ENCODE assay signal across 11 mouse cellular contexts in genomic region chr19:27351700-27352099, GRCm38 (mm10). TPM values are rescaled to one million over a fixed set of nuclear protein-coding genes. Genes with fewer than 3 reads are reported as not detected.
DNase-seq lines count a peak whose midpoint lies in the region; ATAC-seq and TF ChIP-seq lines count a peak whose summit lies in the region.
"Had no signal": no experiment of that assay in that cellular context is flagged by ENCODE, and none has a peak within 500 bp of the region (broad histone marks: within the 10 kb centered on the region; RNA-seq: fewer than 3 reads in every experiment).

No protein-coding gene starts in this region.

- H3K27ac ChIP-seq in kidney, postnatal 0 days, result no peak overlapping the region
- H3K27ac ChIP-seq: embryonic facial prominence, embryonic 12.5 days had no signal

- H3K79me2 ChIP-seq in C2C12 (ENCODE audit: control insufficient read depth, insufficient read depth), result no peaks in the 10 kb centered on the region

- no peak for ATAC-seq in kidney, postnatal 0 days (replicated peaks; ENCODE audit: low FRiP score, low read depth)
- ATAC-seq: liver, postnatal 0 days had no signal

- 48% methylated on average over 6 of the region's 6 CpGs for WGBS in kidney, postnatal 0 days

- H3K4me3 ChIP-seq in kidney, postnatal 0 days (replicated peaks; ENCODE audit: low read depth, low read length), result no peak overlapping the region
- H3K4me3 ChIP-seq in C2C12 (ENCODE audit: insufficient read depth, poor library complexity, severe bottlenecking), result no peak overlapping the region
- H3K4me3 ChIP-seq: embryonic facial prominence, embryonic 12.5 days had no signal

- H3K4me1 ChIP-seq in kidney, postnatal 0 days (replicated peaks; ENCODE audit: insufficient read depth, low read length), result no peaks in the 10 kb centered on the region

- no peaks in the 10 kb centered on the region for H3K9me3 ChIP-seq in kidney, postnatal 0 days (replicated peaks; ENCODE audit: low read length)
- H3K9me3 ChIP-seq: embryonic facial prominence, embryonic 12.5 days; G1E had no signal

- peak overlapping the region; percentile 32 for H3ac ChIP-seq in C2C12 (ENCODE audit: control insufficient read depth, insufficient read length, low read depth)

- H3K36me3 ChIP-seq in kidney, postnatal 0 days (ENCODE audit: insufficient read depth, low read length), result no peaks in the 10 kb centered on the region
- H3K36me3 ChIP-seq in C2C12 (ENCODE audit: control insufficient read depth, insufficient read depth), result no peaks in the 10 kb centered on the region
- H3K36me3 ChIP-seq: embryonic facial prominence, embryonic 12.5 days; G1E had no signal

- no peak overlapping the region for H3K4me2 ChIP-seq in kidney, postnatal 0 days (ENCODE audit: low read length)
- H3K4me2 ChIP-seq: embryonic facial prominence, embryonic 12.5 days had no signal

- no peak overlapping the region for H3K9ac ChIP-seq in kidney, postnatal 0 days (ENCODE audit: low read depth, low read length)
- H3K9ac ChIP-seq: embryonic facial prominence, embryonic 12.5 days; liver, postnatal 0 days had no signal

- no peaks in the 10 kb centered on the region for H3K79me3 ChIP-seq in C2C12 (ENCODE audit: low read depth)

- H3K27me3 ChIP-seq in kidney, postnatal 0 days (ENCODE audit: insufficient read depth, low read length), result no peaks in the 10 kb centered on the region
- no peaks in the 10 kb centered on the region for H3K27me3 ChIP-seq in C2C12 (ENCODE audit: control insufficient read depth, insufficient read depth, insufficient read length)
- H3K27me3 ChIP-seq: embryonic facial prominence, embryonic 12.5 days had no signal

- no peak for TF ChIP-seq CTCF in kidney, postnatal 0 days (IDR thresholded peaks at IDR 0.05; ENCODE audit: low read depth)
- no peak for TF ChIP-seq CTCF in C2C12 (IDR thresholded peaks at IDR 0.05; ENCODE audit: control insufficient read depth, insufficient read depth, insufficient read length)

- DNase-seq in kidney, postnatal 0 days (ENCODE audit: low spot score), result peak; percentile 39
- no peak for DNase-seq in kidney, postnatal 25 days
- peak; percentile 83 for DNase-seq in brain, adult 2 months (ENCODE audit: low read depth, low spot score)
- DNase-seq in left cerebral cortex, postnatal 25 days (ENCODE audit: low spot score in 2 of 2), result peak; percentile 17 to 65
- DNase-seq in kidney, adult 9 months, result no peak
- DNase-seq in embryo, embryonic 9.5 days (ENCODE audit: extremely low spot score), result no peak
- DNase-seq: liver, postnatal 0 days; thymus, postnatal 25 days had no signal

- intact Hi-C loops in left cerebral cortex, postnatal 25 days (cut with DNase I), result no loop called here

TF ChIP-seq in C2C12, 6 proteins besides CTCF, POLR2A, EP300 and RAD21:
- TF ChIP-seq FOSL1 (IDR thresholded peaks at IDR 0.05; ENCODE audit: insufficient read depth, low read length, poor library complexity, severe bottlenecking) (no peak), MYOG (IDR thresholded peaks at IDR 0.05; ENCODE audit: control insufficient read depth, extremely low read depth, insufficient read length) (no peak), MYOD1 (IDR thresholded peaks at IDR 0.05; ENCODE audit: control insufficient read depth, insufficient read length, low read depth) (no peak), CEBPB (IDR thresholded peaks at IDR 0.05; ENCODE audit: low read depth) (peak; percentile 80), USF1 (IDR thresholded peaks at IDR 0.05; ENCODE audit: low read depth) (peak; percentile 12), MAX (IDR thresholded peaks at IDR 0.05) (no peak)

RNA-seq across cellular contexts. Expression of gene Kcnv2, which starts 29.3 kb away (rescaled TPM):
- 0.04 and 0.08 TPM in 2 replicates for polyA plus RNA-seq in kidney, postnatal 0 days (2015; fragmentation: Nextera tagmentation; extraction: Ambion mirVana)
- polyA plus RNA-seq in C2C12 (2012; fragmentation: generic; extraction: Trizol), result not detected
- total RNA-seq in left cerebral cortex, postnatal 25 days (2021), result not detected
- polyA plus RNA-seq: G1E; liver, postnatal 0 days had no signal

Comparison
In these comparisons a context has a peak if more than half of its experiments do, and no peak if none do; other contexts are left out.
1. DNase-seq: peak in kidney, postnatal 0 days (single experiment), brain, adult 2 months (single experiment) and left cerebral cortex, postnatal 25 days (2 of 2); none in kidney, postnatal 25 days (0 of 2), kidney, adult 9 months (single experiment) and embryo, embryonic 9.5 days (single experiment).